Mouse (Mus musculus) lung, postnatal 0 days (tissue): ENCODE results near the gene Syp.
A peak's percentile ranks its signal among the peaks of the same experiment; 100 is the strongest.

Source experiments
- CTCF ChIP-seq: IDR thresholded peaks from 2 replicates; pipeline ENCODE4 v1.5.1; 2016; ENCODE audit warnings: antibody characterized with exemption, mild to moderate bottlenecking
- EP300 ChIP-seq: IDR thresholded peaks from 2 replicates; pipeline ENCODE4 v1.6.1; 2016; ENCODE audit warnings: antibody characterized with exemption, mild to moderate bottlenecking, control low read depth

GRCm38 (mm10) chrX:7648671-7649304, 10.5 kb downstream of the Syp start:
- peak; percentile 57 for TF ChIP-seq CTCF
- peak; percentile 82 for TF ChIP-seq EP300
